Mouse (Mus musculus) midbrain, postnatal 0 days (tissue): ENCODE results near the gene Nyap1. TPM values are rescaled to one million over a fixed set of nuclear protein-coding genes. Genes with fewer than 3 reads are reported as not detected.

Source experiments
- ATAC-seq: fragments of 200-750 bp; cut with Nextera tagmentation; 2 replicates; pipeline ENCODE4 v1.8.0; 2017; ENCODE audit warnings: moderate number of reproducible peaks, mild to moderate bottlenecking, moderate TSS enrichment, moderate library complexity; ENCODE audit not compliant: low FRiP score
- DNase-seq: peaks from one replicate; pipeline ENCODE4 v3.0.0-alpha.2; 2015; ENCODE audit warnings: low spot score
- H3K27ac ChIP-seq: fragments of 300-500 bp; sonication (generic); 2 replicates; pipeline ENCODE4 v1.5.1; 2014; ENCODE audit warnings: low read depth, mild to moderate bottlenecking, low read length, mixed read lengths
- H3K27me3 ChIP-seq: fragments of 300-500 bp; sonication (generic); 2 replicates; pipeline ENCODE4 v1.6.1; 2014; ENCODE audit warnings: low read length, control low read depth, mixed read lengths; ENCODE audit not compliant: insufficient read depth
- H3K36me3 ChIP-seq: fragments of 300-500 bp; sonication (generic); 2 replicates; pipeline ENCODE4 v1.6.1; 2014; ENCODE audit warnings: low read length, control low read depth, mixed read lengths; ENCODE audit not compliant: insufficient read depth
- H3K4me1 ChIP-seq: fragments of 300-500 bp; sonication (generic); 2 replicates; pipeline ENCODE4 v1.6.1; 2014; ENCODE audit warnings: mild to moderate bottlenecking, control low read depth, antibody characterized with exemption, low read length, mixed read lengths; ENCODE audit not compliant: insufficient read depth
- H3K4me2 ChIP-seq: fragments of 300-500 bp; sonication (generic); 2 replicates; pipeline ENCODE4 v1.6.1; 2014; ENCODE audit warnings: low read depth, mild to moderate bottlenecking, low read length, mixed read lengths; ENCODE audit not compliant: poor library complexity, severe bottlenecking
- H3K4me3 ChIP-seq: fragments of 300-500 bp; sonication (generic); 2 replicates; pipeline ENCODE4 v1.5.1; 2014; ENCODE audit warnings: low read depth, mild to moderate bottlenecking, low read length, moderate library complexity
- H3K9ac ChIP-seq: fragments of 300-500 bp; sonication (generic); replicated peaks from 2 replicates; pipeline ENCODE4 v1.6.1; 2014; ENCODE audit warnings: mild to moderate bottlenecking, low read length, moderate library complexity, mixed read lengths; ENCODE audit not compliant: poor library complexity, severe bottlenecking
- H3K9me3 ChIP-seq: fragments of 300-500 bp; sonication (generic); 2 replicates; pipeline ENCODE4 v1.6.1; 2016; ENCODE audit warnings: low read length, control low read depth
- CTCF ChIP-seq: IDR thresholded peaks from 2 replicates; pipeline ENCODE4 v1.5.1; 2016; ENCODE audit warnings: antibody characterized with exemption, mild to moderate bottlenecking
- WGBS: fragments of 180-500 bp; shearing (Covaris S2); extraction: QIAGEN DNeasy Blood & Tissue Kit; methylation state at CpG from one replicate; pipeline ENCODE4 v1.1.7; 2014; 5-methylcytosine and 5-hydroxymethylcytosine counted together
- polyA plus RNA-seq: library from polyadenylated mRNA; unstranded; fragments of >200 nt; fragmentation: Nextera tagmentation; extraction: Ambion mirVana; gene quantifications from 2 replicates; pipeline ENCODE4 v1.2.1, GENCODE M21; 2015
- total RNA-seq: library from RNA; depleted of rRNA; stranded (reverse); fragments of >200 nt; gene quantifications from 2 replicates; pipeline ENCODE4 v1.2.3, GENCODE M21; 2014

Nyap1 gene
- total and polyA plus RNA-seq, 2 experiments from 2014 or later = 50.1 to 261 TPM

DNA sequence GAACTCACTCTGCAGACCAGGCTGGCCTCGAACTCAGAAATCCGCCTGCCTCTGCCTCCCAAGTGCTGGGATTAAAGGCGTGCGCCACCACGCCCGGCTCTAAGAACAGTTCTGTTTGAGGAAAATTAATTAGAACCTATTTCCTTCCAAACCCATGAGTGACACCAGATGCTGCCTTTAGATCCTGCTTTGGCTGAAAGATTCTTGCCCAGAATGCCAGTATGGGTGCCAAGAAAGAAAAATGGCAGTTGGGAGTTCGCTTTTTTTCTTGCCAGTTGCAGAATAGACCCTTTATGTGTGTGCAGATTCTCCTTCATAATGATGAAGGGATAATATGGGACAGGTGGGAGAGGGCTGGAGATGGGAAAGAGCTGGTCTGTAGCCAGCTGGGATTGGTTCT, 2.8 kb upstream of the Nyap1 start:
- no peak for DNase-seq
- ATAC-seq = no peak
- H3K27ac ChIP-seq = no peak overlapping the region
- H3K36me3 ChIP-seq = no peaks in the 10 kb centered on the region
- TF ChIP-seq CTCF = no peak
- H3K4me1 ChIP-seq = peaks cover 7% of the 10 kb centered on the region; the same call in 1 of the 2 replicates
- H3K4me3 ChIP-seq = no peak overlapping the region
- WGBS = 81% methylated on average over 5 of the region's 7 CpGs
- no peak overlapping the region for H3K9ac ChIP-seq
- no peak overlapping the region for H3K4me2 ChIP-seq
- H3K9me3 ChIP-seq = no peaks in the 10 kb centered on the region
- no peaks in the 10 kb centered on the region for H3K27me3 ChIP-seq

DNA sequence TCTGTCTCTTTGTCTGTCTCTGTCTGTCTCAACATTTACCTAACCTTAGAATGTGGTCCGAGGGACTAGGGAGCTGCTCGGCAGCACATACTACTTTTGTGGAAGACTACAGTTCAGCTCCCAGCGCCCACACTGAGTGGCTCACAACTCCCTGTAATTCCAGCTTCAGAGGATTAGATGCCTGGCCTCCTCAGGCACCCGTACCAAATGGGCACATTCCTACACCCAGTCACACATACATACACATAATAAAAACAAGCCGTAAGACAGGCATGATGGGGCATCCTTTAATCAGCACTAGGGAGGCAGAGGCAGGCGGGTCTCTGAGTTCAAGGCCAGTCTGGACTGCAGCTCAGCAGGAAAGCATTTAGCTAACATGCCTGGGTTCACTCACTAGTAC, 1.4 kb upstream of the Nyap1 start:
- DNase-seq (no peak), ATAC-seq (no peak)
- H3K4me3 ChIP-seq = no peak overlapping the region
- TF ChIP-seq CTCF = no peak
- no peak overlapping the region for H3K27ac ChIP-seq
- H3K36me3 ChIP-seq = no peaks in the 10 kb centered on the region
- no peaks in the 10 kb centered on the region for H3K9me3 ChIP-seq
- peaks cover 14% of the 10 kb centered on the region for H3K4me1 ChIP-seq
- no peaks in the 10 kb centered on the region for H3K27me3 ChIP-seq
- no peak overlapping the region for H3K9ac ChIP-seq
- 94% methylated on average over 6 of the region's 6 CpGs for WGBS
- H3K4me2 ChIP-seq = no peak overlapping the region

DNA sequence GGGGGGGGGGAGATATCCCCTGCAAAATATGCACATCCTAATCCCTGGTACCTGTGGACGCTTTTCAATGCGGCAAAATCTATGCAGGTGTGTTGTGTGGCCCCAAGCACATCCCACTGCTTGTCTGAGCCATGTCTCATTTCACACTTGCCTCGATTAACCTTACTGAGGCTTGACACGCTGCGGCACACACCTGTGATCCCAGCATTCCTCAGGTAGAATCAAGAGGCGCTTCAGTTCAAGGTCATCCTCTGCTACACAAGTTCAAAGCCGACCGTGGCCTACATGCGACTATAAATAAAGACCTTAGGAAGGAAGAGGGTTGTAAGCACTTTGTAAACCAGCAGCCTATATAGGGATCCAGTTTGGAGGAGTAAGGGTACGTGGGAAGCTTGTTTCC, 641 bp upstream of the Nyap1 start:
- Histone ChIP-seq H3K4me3 (peak overlapping the region; percentile 77), H3K4me1 (peaks cover 18% of the 10 kb centered on the region), H3K27ac (peak overlapping the region; percentile 91; the same call in 1 of the 2 replicates), H3K36me3 (no peaks in the 10 kb centered on the region), H3K9me3 (no peaks in the 10 kb centered on the region), H3K4me2 (peak overlapping the region; percentile 77), H3K27me3 (no peaks in the 10 kb centered on the region), H3K9ac (peak overlapping the region; percentile 91; the same call in 1 of the 2 replicates)
- WGBS = 72% methylated on average over 10 of the region's 10 CpGs
- DNase-seq (no peak), ATAC-seq (no peak)
- no peak for TF ChIP-seq CTCF

DNA sequence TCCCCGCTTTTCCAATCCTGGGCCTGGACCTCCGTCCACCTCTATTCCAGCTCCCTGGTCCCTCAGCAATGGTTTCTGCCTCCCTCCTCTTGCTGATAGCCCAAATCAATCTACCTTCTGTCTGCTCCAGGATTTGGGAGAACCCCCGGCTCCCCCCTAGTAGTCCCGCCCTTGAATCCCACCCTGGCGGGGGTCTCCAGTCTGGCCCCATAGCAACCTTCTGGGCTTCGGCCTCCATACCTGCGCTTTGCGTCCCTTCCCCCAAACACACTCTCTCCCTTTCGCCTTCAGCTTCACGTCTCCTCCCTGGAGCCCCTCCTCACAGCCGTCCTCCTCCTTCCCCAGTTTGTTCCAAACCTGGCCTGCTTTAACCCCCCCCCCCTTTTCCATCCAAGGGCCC, 901 bp downstream of the Nyap1 start:
- Histone ChIP-seq H3K36me3 (peaks cover 7% of the 10 kb centered on the region), H3K27ac (peak overlapping the region; percentile 91), H3K9ac (peak overlapping the region; percentile 91), H3K9me3 (no peaks in the 10 kb centered on the region), H3K4me1 (peaks cover 19% of the 10 kb centered on the region), H3K4me2 (peak overlapping the region; percentile 77), H3K4me3 (peak overlapping the region; percentile 77), H3K27me3 (no peaks in the 10 kb centered on the region)
- TF ChIP-seq CTCF = no peak
- DNase-seq (no peak), ATAC-seq (peak; percentile 5)
- WGBS = 6% methylated on average over 11 of the region's 11 CpGs

DNA sequence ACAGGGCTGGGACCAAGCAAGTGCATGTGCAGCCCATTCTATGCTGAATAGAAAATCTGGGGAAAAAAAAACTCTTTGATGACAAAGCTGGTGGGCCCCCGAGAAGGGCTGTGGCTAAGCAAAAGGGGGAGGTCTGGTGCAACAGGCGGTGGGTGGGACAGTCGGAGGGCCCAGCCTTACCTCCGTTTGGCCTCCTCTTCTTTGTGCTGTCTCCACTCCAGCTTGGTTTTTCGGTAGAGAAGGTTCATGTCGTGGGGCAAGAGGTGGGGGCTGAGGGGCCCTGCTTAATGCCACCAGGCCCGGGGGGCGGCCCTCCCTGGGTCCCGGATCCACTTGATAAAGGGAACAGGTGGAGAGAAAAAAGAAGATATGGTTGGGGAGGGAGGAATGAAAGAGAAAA, 1.9 kb downstream of the Nyap1 start:
- no peak for TF ChIP-seq CTCF
- H3K9ac ChIP-seq = peak overlapping the region; percentile 91
- H3K4me3 ChIP-seq = peak overlapping the region; percentile 77
- H3K36me3 ChIP-seq = peaks cover 14% of the 10 kb centered on the region
- WGBS = 27% methylated on average over 9 of the region's 9 CpGs
- H3K27ac ChIP-seq = peak overlapping the region; percentile 91
- peak overlapping the region; percentile 77 for H3K4me2 ChIP-seq
- no peaks in the 10 kb centered on the region for H3K9me3 ChIP-seq
- DNase-seq (no peak), ATAC-seq (no peak)
- H3K27me3 ChIP-seq = no peaks in the 10 kb centered on the region
- peaks cover 29% of the 10 kb centered on the region for H3K4me1 ChIP-seq

DNA sequence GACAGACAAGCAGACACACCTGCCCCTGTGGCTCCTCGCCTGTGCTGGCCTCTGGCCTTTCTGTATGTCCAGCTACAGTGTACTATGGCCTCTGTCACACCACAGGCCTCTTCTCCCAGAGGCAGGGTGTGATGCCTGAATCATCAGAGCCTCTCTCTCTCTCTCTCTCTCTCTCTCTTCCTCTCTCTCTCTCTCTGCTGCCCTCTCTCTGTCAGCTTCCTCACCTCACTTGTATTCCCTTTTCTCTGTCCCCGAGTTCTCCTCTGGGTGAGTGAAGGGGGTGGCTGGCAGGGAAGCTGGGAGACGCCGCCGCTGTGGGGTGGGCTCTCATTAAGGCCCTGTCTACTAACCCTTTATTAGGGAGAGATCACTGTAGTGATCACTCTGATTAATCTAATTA, 2.9 kb downstream of the Nyap1 start:
- H3K4me3 ChIP-seq = peak overlapping the region; percentile 77
- H3K27ac ChIP-seq = peak overlapping the region; percentile 91
- no peaks in the 10 kb centered on the region for H3K27me3 ChIP-seq
- H3K36me3 ChIP-seq = peaks cover 14% of the 10 kb centered on the region
- peak overlapping the region; percentile 77 for H3K4me2 ChIP-seq
- ATAC-seq (no peak), DNase-seq (peak; percentile 51)
- peaks cover 36% of the 10 kb centered on the region for H3K4me1 ChIP-seq
- no peaks in the 10 kb centered on the region for H3K9me3 ChIP-seq
- peak overlapping the region; percentile 91 for H3K9ac ChIP-seq
- 30% methylated on average over 5 of the region's 5 CpGs for WGBS
- TF ChIP-seq CTCF = peak; percentile 80
